Mouse (Mus musculus) heart, postnatal 0 days (tissue): ENCODE measurements around the gene Drc3. TPM values are rescaled to one million over a fixed set of nuclear protein-coding genes. Genes with fewer than 3 reads are reported as not detected.

Experiments used
- ATAC-seq: fragments of 200-750 bp; cut with Nextera tagmentation; 2 replicates; pipeline ENCODE4 v1.8.0; 2017; ENCODE audit warnings: low read depth, moderate number of reproducible peaks, moderate library complexity; ENCODE audit not compliant: insufficient read depth
- DNase-seq: peaks from one replicate; pipeline ENCODE4 v3.0.0-alpha.2; 2016; ENCODE audit warnings: low spot score
- H3K27ac ChIP-seq: fragments of 300-500 bp; sonication (generic); 2 replicates; pipeline ENCODE4 v1.5.1; 2014; ENCODE audit warnings: low read depth, mild to moderate bottlenecking
- H3K27me3 ChIP-seq: fragments of 300-500 bp; sonication (generic); 2 replicates; pipeline ENCODE4 v1.6.1; 2014; ENCODE audit warnings: low read length, mixed read lengths; ENCODE audit not compliant: control insufficient read depth, insufficient read depth
- H3K36me3 ChIP-seq: fragments of 300-500 bp; sonication (generic); replicated peaks from 2 replicates; pipeline ENCODE4 v1.6.1; 2014; ENCODE audit warnings: low read length, mixed read lengths; ENCODE audit not compliant: control insufficient read depth, insufficient read depth
- H3K4me1 ChIP-seq: fragments of 300-500 bp; sonication (generic); 2 replicates; pipeline ENCODE4 v1.6.1; 2014; ENCODE audit warnings: antibody characterized with exemption; ENCODE audit not compliant: control insufficient read depth, insufficient read depth
- H3K4me2 ChIP-seq: fragments of 300-500 bp; sonication (generic); 2 replicates; pipeline ENCODE4 v1.6.1; 2014; ENCODE audit warnings: low read depth, mild to moderate bottlenecking, low read length, moderate library complexity
- H3K4me3 ChIP-seq: fragments of 300-500 bp; sonication (generic); 2 replicates; pipeline ENCODE4 v1.5.1; 2014; ENCODE audit warnings: low read depth, low read length
- H3K9ac ChIP-seq: fragments of 300-500 bp; sonication (generic); replicated peaks from 2 replicates; pipeline ENCODE4 v1.6.1; 2014; ENCODE audit warnings: low read depth, low read length, mixed read lengths
- H3K9me3 ChIP-seq: fragments of 300-500 bp; sonication (generic); replicated peaks from 2 replicates; pipeline ENCODE4 v1.6.1; 2016; ENCODE audit warnings: low read length; ENCODE audit not compliant: control insufficient read depth
- CTCF ChIP-seq: IDR thresholded peaks from 2 replicates; pipeline ENCODE4 v1.5.1; 2016; ENCODE audit warnings: antibody characterized with exemption, control low read depth, low read depth
- EP300 ChIP-seq: IDR thresholded peaks from 2 replicates; pipeline ENCODE4 v1.6.1; 2016; ENCODE audit warnings: antibody characterized with exemption, low read depth
- WGBS: fragments of 180-500 bp; shearing (Covaris S2); extraction: QIAGEN DNeasy Blood & Tissue Kit; methylation state at CpG from one replicate; pipeline ENCODE4 v1.1.7; 2014; 5-methylcytosine and 5-hydroxymethylcytosine counted together
- polyA plus RNA-seq: library from polyadenylated mRNA; unstranded; fragments of >200 nt; fragmentation: Nextera tagmentation; extraction: Ambion mirVana; gene quantifications from 2 replicates; pipeline ENCODE4 v1.2.1, GENCODE M21; 2015
- total RNA-seq: library from RNA; depleted of rRNA; stranded (reverse); fragments of >200 nt; gene quantifications from 2 replicates; pipeline ENCODE4 v1.2.3, GENCODE M21; 2014; ENCODE audit warnings: low replicate concordance

The Drc3 gene
- total and polyA plus RNA-seq, 2 experiments from 2014 or later, result 2.1 to 2.9 TPM

DNA sequence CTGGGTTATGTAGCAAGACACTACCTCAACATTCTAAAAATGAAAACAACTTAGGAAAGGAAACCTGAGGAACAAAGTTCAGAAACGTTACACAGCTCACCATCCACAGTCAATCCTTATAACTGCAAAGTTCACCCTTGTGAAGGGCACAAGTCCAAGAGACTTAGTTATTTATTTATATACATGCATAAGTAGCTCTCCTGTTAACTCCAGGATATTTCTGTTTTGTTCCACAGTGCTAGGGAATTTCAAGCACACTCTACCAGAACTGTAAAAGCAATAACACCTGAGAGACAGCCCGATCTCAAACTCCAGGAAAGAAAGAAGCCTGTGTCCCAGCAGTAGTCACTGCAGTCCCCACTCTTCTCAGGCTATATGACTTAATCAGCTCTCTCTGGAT, 31.7 kb upstream of the Drc3 start:
- no peak overlapping the region for H3K4me2 ChIP-seq
- no peaks in the 10 kb centered on the region for H3K36me3 ChIP-seq
- peaks cover 21% of the 10 kb centered on the region for H3K4me1 ChIP-seq
- H3K9ac ChIP-seq, result no peak overlapping the region
- DNase-seq, result no peak
- TF ChIP-seq CTCF (no peak), EP300 (no peak)
- 39% methylated on average over 2 of the region's 2 CpGs for WGBS
- H3K9me3 ChIP-seq, result no peaks in the 10 kb centered on the region
- H3K27ac ChIP-seq, result peak overlapping the region; percentile 49
- H3K27me3 ChIP-seq, result no peaks in the 10 kb centered on the region
- no peak for ATAC-seq
- no peak overlapping the region for H3K4me3 ChIP-seq

- H3K4me2 ChIP-seq, result no peak overlapping the region
- H3K4me3 ChIP-seq, result no peak overlapping the region
- TF ChIP-seq CTCF (no peak), EP300 (no peak)
- no peak overlapping the region for H3K27ac ChIP-seq
- H3K27me3 ChIP-seq, result no peaks in the 10 kb centered on the region
- H3K9ac ChIP-seq, result no peak overlapping the region
- no peaks in the 10 kb centered on the region for H3K36me3 ChIP-seq
- H3K9me3 ChIP-seq, result no peaks in the 10 kb centered on the region
- no peak for DNase-seq
- ATAC-seq, result no peak
- H3K4me1 ChIP-seq, result peaks cover 17% of the 10 kb centered on the region
Measured at GRCm38 (mm10) chr11:60323731-60324130, 29.4 kb upstream of the Drc3 start.

DNA sequence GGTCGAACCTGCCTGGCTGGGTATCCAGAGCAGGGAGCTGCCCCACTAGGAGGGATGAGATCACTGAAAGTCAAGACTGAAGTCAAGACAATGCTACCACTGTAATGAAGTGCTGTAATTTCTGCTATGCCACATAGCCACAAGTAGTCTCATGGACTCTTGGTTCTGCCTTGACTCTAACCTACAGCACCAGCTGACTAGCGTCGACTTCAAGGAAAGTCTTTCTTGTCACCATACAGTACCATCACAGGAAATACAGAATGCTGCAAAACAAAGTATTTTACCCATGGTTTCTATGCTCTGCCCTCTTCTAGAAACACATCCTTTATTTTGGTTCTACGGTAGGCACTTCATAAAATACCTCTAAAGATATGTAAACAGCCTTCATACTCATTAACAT, 22.6 kb upstream of the Drc3 start:
- TF ChIP-seq CTCF (no peak), EP300 (no peak)
- H3K4me1 ChIP-seq, result no peaks in the 10 kb centered on the region; the same call in none of the 2 replicates
- H3K27ac ChIP-seq, result no peak overlapping the region
- H3K9me3 ChIP-seq, result no peaks in the 10 kb centered on the region
- no peaks in the 10 kb centered on the region for H3K27me3 ChIP-seq
- H3K36me3 ChIP-seq, result no peaks in the 10 kb centered on the region
- no peak for ATAC-seq
- H3K4me2 ChIP-seq, result no peak overlapping the region
- no peak for DNase-seq
- H3K4me3 ChIP-seq, result no peak overlapping the region
- 82% methylated on average over 4 of the region's 4 CpGs for WGBS
- H3K9ac ChIP-seq, result no peak overlapping the region

DNA sequence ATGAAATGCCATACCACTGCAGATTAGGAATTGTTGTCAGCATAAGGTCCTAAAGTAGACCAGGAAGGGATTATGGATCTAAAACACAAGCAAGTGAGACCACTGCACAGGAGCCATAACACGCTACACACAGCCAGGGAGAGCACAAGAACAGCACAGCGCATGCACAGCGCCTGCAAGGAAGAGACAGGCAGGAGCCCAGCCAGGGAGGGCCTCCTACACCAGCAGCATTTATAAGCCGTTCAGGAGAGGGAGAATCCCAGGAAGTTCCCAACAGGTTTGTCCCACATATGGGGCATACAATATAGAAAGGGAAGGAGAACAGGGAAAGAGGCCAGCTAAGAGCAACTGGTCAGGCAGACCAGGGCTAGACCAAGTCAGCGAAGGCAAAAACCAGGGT, 19.7 kb upstream of the Drc3 start:
- Histone ChIP-seq H3K4me2 (no peak overlapping the region), H3K4me3 (no peak overlapping the region), H3K9me3 (no peaks in the 10 kb centered on the region), H3K36me3 (no peaks in the 10 kb centered on the region), H3K9ac (no peak overlapping the region), H3K27ac (peak overlapping the region; percentile 35), H3K27me3 (no peaks in the 10 kb centered on the region), H3K4me1 (no peaks in the 10 kb centered on the region; the same call in none of the 2 replicates)
- no peak for TF ChIP-seq CTCF
- TF ChIP-seq EP300, result no peak
- ATAC-seq (no peak), DNase-seq (no peak)
- 81% methylated on average over 5 of the region's 5 CpGs for WGBS

DNA sequence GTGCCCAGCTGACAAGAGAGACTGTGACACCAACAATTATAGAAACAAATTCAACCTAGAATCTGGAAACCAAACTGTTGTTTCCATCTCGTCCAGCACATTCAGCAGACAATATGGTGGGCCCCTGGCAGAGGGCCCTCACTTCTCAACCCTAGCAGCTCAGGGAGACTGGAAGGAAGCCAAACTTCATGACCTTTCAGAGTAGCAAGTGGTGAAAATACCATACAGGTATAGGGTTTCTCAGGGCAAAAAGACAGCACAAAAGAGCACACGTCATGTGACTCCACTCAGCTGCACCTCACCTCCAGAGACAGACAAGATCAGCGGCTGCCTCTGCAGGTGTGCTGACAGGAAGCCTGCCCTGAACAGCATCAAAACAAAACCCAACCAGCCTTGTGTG, 19.0 kb upstream of the Drc3 start:
- H3K4me2 ChIP-seq, result no peak overlapping the region
- no peaks in the 10 kb centered on the region; the same call in none of the 2 replicates for H3K4me1 ChIP-seq
- 49% methylated on average over 3 of the region's 3 CpGs for WGBS
- no peaks in the 10 kb centered on the region for H3K36me3 ChIP-seq
- H3K27me3 ChIP-seq, result no peaks in the 10 kb centered on the region
- no peak overlapping the region for H3K4me3 ChIP-seq
- DNase-seq (no peak), ATAC-seq (no peak)
- no peaks in the 10 kb centered on the region for H3K9me3 ChIP-seq
- no peak overlapping the region for H3K9ac ChIP-seq
- H3K27ac ChIP-seq, result peak overlapping the region; percentile 35
- TF ChIP-seq CTCF, result no peak
- TF ChIP-seq EP300, result no peak

- TF ChIP-seq EP300 (no peak), CTCF (no peak)
- H3K27ac ChIP-seq, result no peak overlapping the region
- H3K9ac ChIP-seq, result no peak overlapping the region
- ATAC-seq (no peak), DNase-seq (no peak)
- WGBS, result 91% methylated on average over 2 of the region's 2 CpGs
- H3K4me3 ChIP-seq, result no peak overlapping the region
- no peaks in the 10 kb centered on the region for H3K27me3 ChIP-seq
- H3K36me3 ChIP-seq, result no peaks in the 10 kb centered on the region
- H3K4me1 ChIP-seq, result no peaks in the 10 kb centered on the region; the same call in none of the 2 replicates
- H3K9me3 ChIP-seq, result no peaks in the 10 kb centered on the region
- H3K4me2 ChIP-seq, result no peak overlapping the region
Measured at GRCm38 (mm10) chr11:60335771-60336170, 17.4 kb upstream of the Drc3 start.
